Comparison of ENCODE assay signal across 18 mouse cellular contexts in the genomic region with DNA sequence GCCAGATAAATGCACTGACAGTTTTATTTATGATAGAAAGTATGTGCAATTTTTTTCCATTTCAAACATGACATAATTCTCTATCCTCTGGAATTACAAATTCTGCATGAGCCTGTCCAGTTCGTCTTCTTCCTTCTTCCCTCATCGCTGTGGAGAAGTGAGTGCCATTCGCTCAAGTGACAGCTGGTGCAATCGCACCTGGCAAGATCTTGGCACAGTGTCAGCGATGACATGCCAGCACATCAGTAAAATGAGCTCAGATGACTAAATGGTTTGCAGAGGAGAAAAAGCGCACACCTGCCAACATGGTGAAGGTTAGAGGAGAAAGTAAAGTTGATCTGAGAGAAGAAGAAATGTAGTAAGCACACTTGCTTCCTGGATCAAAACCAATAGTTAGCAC.
DNase-seq lines count a peak whose midpoint lies in the region; ATAC-seq and TF ChIP-seq lines count a peak whose summit lies in the region.
"Had no signal": no experiment of that assay in that cellular context is flagged by ENCODE, and none has a peak within 500 bp of the region (broad histone marks: within the 10 kb centered on the region; RNA-seq: fewer than 3 reads in every experiment).

No protein-coding gene starts in this region.

- no peak overlapping the region for H3K4me2 ChIP-seq in forebrain, embryonic 14.5 days (ENCODE audit: low read length)
- no peak overlapping the region for H3K4me2 ChIP-seq in forebrain, embryonic 16.5 days (ENCODE audit: low read length)
- no peak overlapping the region for H3K4me2 ChIP-seq in hindbrain, postnatal 0 days (ENCODE audit: low read depth, low read length)
- H3K4me2 ChIP-seq in hindbrain, embryonic 13.5 days, result no peak overlapping the region
- no peak overlapping the region for H3K4me2 ChIP-seq in midbrain, postnatal 0 days (ENCODE audit: low read depth, low read length, poor library complexity, severe bottlenecking)
- no peak overlapping the region for H3K4me2 ChIP-seq in midbrain, embryonic 15.5 days
- H3K4me2 ChIP-seq: embryonic facial prominence, embryonic 13.5 days; forebrain, embryonic 13.5 days; heart, embryonic 13.5 days had no signal

- no peaks in the 10 kb centered on the region for H3K4me1 ChIP-seq in forebrain, embryonic 14.5 days (ENCODE audit: control insufficient read depth, insufficient read depth, low read length)
- H3K4me1 ChIP-seq in forebrain, embryonic 16.5 days (replicated peaks; ENCODE audit: control insufficient read depth, insufficient read depth, low read length), result no peaks in the 10 kb centered on the region
- H3K4me1 ChIP-seq in hindbrain, postnatal 0 days (ENCODE audit: insufficient read depth, low read length), result no peaks in the 10 kb centered on the region
- H3K4me1 ChIP-seq in hindbrain, embryonic 13.5 days (replicated peaks), result no peaks in the 10 kb centered on the region
- H3K4me1 ChIP-seq in midbrain, postnatal 0 days (ENCODE audit: insufficient read depth, low read length), result no peaks in the 10 kb centered on the region
- H3K4me1 ChIP-seq in midbrain, embryonic 15.5 days, result no peaks in the 10 kb centered on the region
- H3K4me1 ChIP-seq: embryonic facial prominence, embryonic 13.5 days; forebrain, embryonic 13.5 days; heart, embryonic 13.5 days had no signal

- H3K27me3 ChIP-seq in forebrain, embryonic 14.5 days (replicated peaks; ENCODE audit: control insufficient read depth, insufficient read depth, low read length), result no peaks in the 10 kb centered on the region
- H3K27me3 ChIP-seq in forebrain, embryonic 16.5 days (replicated peaks; ENCODE audit: control insufficient read depth, insufficient read depth, low read length), result no peaks in the 10 kb centered on the region
- no peaks in the 10 kb centered on the region for H3K27me3 ChIP-seq in hindbrain, postnatal 0 days (ENCODE audit: insufficient read depth, low read length)
- no peaks in the 10 kb centered on the region for H3K27me3 ChIP-seq in hindbrain, embryonic 13.5 days
- no peaks in the 10 kb centered on the region for H3K27me3 ChIP-seq in midbrain, postnatal 0 days (ENCODE audit: insufficient read depth, low read length)
- H3K27me3 ChIP-seq in midbrain, embryonic 15.5 days (replicated peaks), result no peaks in the 10 kb centered on the region
- H3K27me3 ChIP-seq: embryonic facial prominence, embryonic 13.5 days; forebrain, embryonic 13.5 days; heart, embryonic 13.5 days had no signal

- TF ChIP-seq CTCF in hindbrain, postnatal 0 days (IDR thresholded peaks at IDR 0.05; ENCODE audit: low read depth), result no peak
- no peak for TF ChIP-seq CTCF in midbrain, postnatal 0 days (IDR thresholded peaks at IDR 0.05)

- no peak for ATAC-seq in forebrain, embryonic 14.5 days
- no peak for ATAC-seq in forebrain, embryonic 16.5 days
- no peak for ATAC-seq in hindbrain, postnatal 0 days
- no peak for ATAC-seq in hindbrain, embryonic 13.5 days (ENCODE audit: low FRiP score)
- no peak for ATAC-seq in midbrain, postnatal 0 days (ENCODE audit: low FRiP score)
- no peak for ATAC-seq in midbrain, embryonic 15.5 days (replicated peaks)
- ATAC-seq: forebrain, embryonic 13.5 days; intestine, embryonic 16.5 days had no signal

- H3K36me3 ChIP-seq in forebrain, embryonic 14.5 days (ENCODE audit: control insufficient read depth, insufficient read depth, low read length), result no peaks in the 10 kb centered on the region
- no peaks in the 10 kb centered on the region for H3K36me3 ChIP-seq in forebrain, embryonic 16.5 days (ENCODE audit: control insufficient read depth, insufficient read depth)
- H3K36me3 ChIP-seq in hindbrain, postnatal 0 days (ENCODE audit: insufficient read depth, low read length), result no peaks in the 10 kb centered on the region
- H3K36me3 ChIP-seq in hindbrain, embryonic 13.5 days, result no peaks in the 10 kb centered on the region
- no peaks in the 10 kb centered on the region for H3K36me3 ChIP-seq in midbrain, postnatal 0 days (ENCODE audit: insufficient read depth, low read length)
- H3K36me3 ChIP-seq in midbrain, embryonic 15.5 days (replicated peaks), result no peaks in the 10 kb centered on the region
- H3K36me3 ChIP-seq: embryonic facial prominence, embryonic 13.5 days; heart, embryonic 13.5 days had no signal

- H3K27ac ChIP-seq in forebrain, embryonic 14.5 days (ENCODE audit: low read depth, low read length), result no peak overlapping the region
- H3K27ac ChIP-seq in forebrain, embryonic 16.5 days (ENCODE audit: low read length), result no peak overlapping the region
- H3K27ac ChIP-seq in hindbrain, postnatal 0 days, result no peak overlapping the region
- H3K27ac ChIP-seq in hindbrain, embryonic 13.5 days, result no peak overlapping the region
- H3K27ac ChIP-seq in midbrain, postnatal 0 days (ENCODE audit: low read depth, low read length), result no peak overlapping the region
- H3K27ac ChIP-seq in midbrain, embryonic 15.5 days, result no peak overlapping the region
- H3K27ac ChIP-seq: embryonic facial prominence, embryonic 13.5 days; forebrain, embryonic 13.5 days; heart, embryonic 13.5 days had no signal

- no peaks in the 10 kb centered on the region for H3K9me3 ChIP-seq in forebrain, embryonic 14.5 days (replicated peaks; ENCODE audit: control insufficient read depth, low read length)
- H3K9me3 ChIP-seq in forebrain, embryonic 16.5 days (ENCODE audit: control insufficient read depth, low read length), result no peaks in the 10 kb centered on the region
- H3K9me3 ChIP-seq in hindbrain, postnatal 0 days (ENCODE audit: low read length), result no peaks in the 10 kb centered on the region
- H3K9me3 ChIP-seq in hindbrain, embryonic 13.5 days, result no peaks in the 10 kb centered on the region
- H3K9me3 ChIP-seq in midbrain, postnatal 0 days (ENCODE audit: low read length), result no peaks in the 10 kb centered on the region
- no peaks in the 10 kb centered on the region for H3K9me3 ChIP-seq in midbrain, embryonic 15.5 days
- H3K9me3 ChIP-seq: embryonic facial prominence, embryonic 13.5 days; forebrain, embryonic 13.5 days; heart, embryonic 13.5 days had no signal

- no peak overlapping the region for H3K9ac ChIP-seq in forebrain, embryonic 14.5 days (ENCODE audit: low read length)
- H3K9ac ChIP-seq in forebrain, embryonic 16.5 days (replicated peaks; ENCODE audit: low read depth, low read length), result no peak overlapping the region
- no peak overlapping the region for H3K9ac ChIP-seq in hindbrain, postnatal 0 days (replicated peaks; ENCODE audit: low read length)
- no peak overlapping the region for H3K9ac ChIP-seq in hindbrain, embryonic 13.5 days
- no peak overlapping the region for H3K9ac ChIP-seq in midbrain, postnatal 0 days (replicated peaks; ENCODE audit: low read length, poor library complexity, severe bottlenecking)
- H3K9ac ChIP-seq in midbrain, embryonic 15.5 days, result no peak overlapping the region
- H3K9ac ChIP-seq: embryonic facial prominence, embryonic 13.5 days; forebrain, embryonic 13.5 days; heart, embryonic 13.5 days had no signal

- peak; percentile 18 for DNase-seq in forebrain, embryonic 14.5 days (ENCODE audit: low spot score)
- DNase-seq in hindbrain, postnatal 0 days (ENCODE audit: low spot score), result peak; percentile 55
- DNase-seq in midbrain, postnatal 0 days (ENCODE audit: low spot score), result peak; percentile 43
- DNase-seq in adrenal gland, adult 8-10 months, result no peak
- DNase-seq: adrenal gland, adult 2 months; adrenal gland, postnatal 36 days; cerebellum, adult 11-12 months; cerebellum, adult 9-11 months; gastrocnemius, postnatal 10 days; heart, postnatal 36 days; kidney, adult 8-10 months had no signal

- no peak overlapping the region for H3K4me3 ChIP-seq in forebrain, embryonic 14.5 days (ENCODE audit: low read depth, low read length)
- no peak overlapping the region for H3K4me3 ChIP-seq in forebrain, embryonic 16.5 days (replicated peaks; ENCODE audit: low read length)
- no peak overlapping the region for H3K4me3 ChIP-seq in hindbrain, postnatal 0 days (ENCODE audit: low read length)
- no peak overlapping the region for H3K4me3 ChIP-seq in hindbrain, embryonic 13.5 days
- H3K4me3 ChIP-seq in midbrain, postnatal 0 days (ENCODE audit: low read depth, low read length), result no peak overlapping the region
- no peak overlapping the region for H3K4me3 ChIP-seq in midbrain, embryonic 15.5 days
- H3K4me3 ChIP-seq: embryonic facial prominence, embryonic 13.5 days; forebrain, embryonic 13.5 days; heart, embryonic 13.5 days had no signal

- 73% methylated on average over 6 of the region's 6 CpGs for WGBS in forebrain, embryonic 14.5 days
- 66% methylated on average over 6 of the region's 6 CpGs for WGBS in forebrain, embryonic 16.5 days
- WGBS in hindbrain, postnatal 0 days, result 53% methylated on average over 6 of the region's 6 CpGs
- 83% methylated on average over 6 of the region's 6 CpGs for WGBS in hindbrain, embryonic 13.5 days
- WGBS in midbrain, postnatal 0 days, result 85% methylated on average over 6 of the region's 6 CpGs
- WGBS in midbrain, embryonic 15.5 days, result 87% methylated on average over 6 of the region's 6 CpGs
